Mouse (Mus musculus): ENCODE results near the gene Itsn2. TPM values are rescaled to one million over a fixed set of nuclear protein-coding genes. Genes with fewer than 3 reads are reported as not detected.
"Not testable (repeated sequence)": the region's sequence is repeated elsewhere in the genome, so short reads cannot be mapped to it uniquely, and the experiment has no call there.

Gene Itsn2
- total RNA-seq, 2 experiments from 2014 or later, result 50.0 to 58.8 TPM

DNA sequence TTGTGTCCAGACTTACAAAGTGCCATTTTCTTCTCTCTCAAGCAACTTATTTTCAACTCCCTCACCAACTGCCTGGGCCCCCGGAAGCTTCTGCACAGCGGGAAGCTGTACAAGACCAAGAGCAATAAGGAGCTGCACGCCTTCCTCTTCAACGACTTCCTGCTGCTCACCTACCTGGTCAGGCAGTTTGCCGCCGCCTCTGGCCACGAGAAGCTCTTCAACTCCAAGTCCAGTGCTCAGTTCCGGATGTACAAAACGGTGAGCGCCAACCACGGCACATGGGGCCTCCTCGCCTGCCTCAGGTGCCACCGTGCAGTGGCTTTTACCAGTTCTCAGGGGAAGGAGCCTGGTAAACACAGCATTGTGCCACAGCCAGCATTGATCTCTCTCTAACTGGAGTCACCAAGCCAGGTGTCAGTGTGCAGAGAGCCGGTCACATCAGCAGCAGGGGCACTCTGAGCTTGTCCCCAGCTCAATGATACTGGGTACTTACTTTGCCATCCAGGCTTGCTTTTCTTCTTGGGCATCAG is 115.1 kb downstream of the Itsn2 start:
- no peak for DNase-seq (ENCODE audit: low spot score in 2 of 2)

DNA sequence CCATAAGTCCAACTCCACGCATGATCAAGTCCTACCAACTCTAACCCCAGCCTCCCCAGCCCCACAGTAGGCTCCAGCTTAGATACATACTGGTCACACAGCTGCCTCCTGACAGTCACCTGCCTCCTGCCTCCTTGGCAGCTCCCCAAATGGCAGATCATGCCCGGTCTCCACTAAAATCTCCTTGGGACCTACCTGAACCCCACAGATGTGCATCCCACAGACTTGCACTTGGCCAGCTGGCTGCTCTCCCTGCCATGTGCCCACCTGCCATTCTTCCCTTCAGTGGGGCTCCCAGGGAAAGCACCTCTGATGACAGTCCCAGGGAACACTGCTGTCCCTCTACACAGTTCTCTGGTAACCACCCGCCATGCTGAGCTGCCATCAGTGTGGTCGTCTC is 115.9 kb downstream of the Itsn2 start:
- DNase-seq (ENCODE audit: low spot score in 2 of 2), result no peak

- no peak for DNase-seq (ENCODE audit: low spot score in 2 of 2)
Measured at GRCm38 (mm10) chr12:4708881-4709604, 116.6 kb downstream of the Itsn2 start.

- no peak for DNase-seq (ENCODE audit: low spot score in 2 of 2)
Measured at GRCm38 (mm10) chr12:4709926-4710325, 117.5 kb downstream of the Itsn2 start.

DNA sequence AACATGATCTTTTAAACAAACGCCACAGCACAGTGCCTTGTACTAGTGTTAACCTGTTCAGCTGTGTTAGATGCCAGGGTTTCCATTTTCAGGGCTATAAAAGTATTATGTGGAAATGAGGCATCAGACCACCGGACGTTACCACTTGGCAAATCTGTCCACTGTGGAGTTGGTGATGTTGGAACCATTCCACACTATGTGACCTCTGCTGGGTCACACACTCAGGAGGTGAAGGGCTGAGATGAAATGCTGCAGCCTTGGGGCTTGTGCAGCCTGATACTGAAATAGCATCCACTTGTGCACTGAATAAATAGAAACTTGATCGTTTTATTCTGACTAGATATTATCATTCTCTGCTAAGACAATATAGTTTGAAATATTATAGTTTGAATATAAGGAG is 120.9 kb downstream of the Itsn2 start:
- DNase-seq (ENCODE audit: low spot score in 2 of 2), result no peak

DNA sequence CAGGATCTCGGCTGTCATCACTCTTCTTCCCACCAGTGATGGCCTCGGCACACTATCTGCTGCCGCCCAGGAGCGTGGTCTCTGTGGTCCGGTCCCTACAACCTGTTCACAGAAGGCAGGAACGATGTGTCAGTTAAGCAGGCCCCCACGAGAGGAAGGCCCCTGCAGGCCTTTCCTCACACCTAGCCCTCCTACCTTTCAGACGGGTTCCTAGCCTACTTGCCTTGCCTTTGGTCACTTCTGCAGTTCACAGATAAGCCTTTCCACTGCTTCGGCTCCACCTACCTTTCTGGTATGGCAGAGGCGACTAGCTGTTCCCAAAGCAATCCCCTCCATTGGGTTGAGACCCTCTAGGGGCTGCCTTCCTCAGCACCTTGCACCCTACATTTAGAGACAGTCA is 123.2 kb downstream of the Itsn2 start:
- DNase-seq (ENCODE audit: low spot score in 2 of 2), result no peak

GRCm38 (mm10) chr12:4717417-4717816 is 125.0 kb downstream of the Itsn2 start:
- no peak for DNase-seq (ENCODE audit: low spot score in 2 of 2)

DNA sequence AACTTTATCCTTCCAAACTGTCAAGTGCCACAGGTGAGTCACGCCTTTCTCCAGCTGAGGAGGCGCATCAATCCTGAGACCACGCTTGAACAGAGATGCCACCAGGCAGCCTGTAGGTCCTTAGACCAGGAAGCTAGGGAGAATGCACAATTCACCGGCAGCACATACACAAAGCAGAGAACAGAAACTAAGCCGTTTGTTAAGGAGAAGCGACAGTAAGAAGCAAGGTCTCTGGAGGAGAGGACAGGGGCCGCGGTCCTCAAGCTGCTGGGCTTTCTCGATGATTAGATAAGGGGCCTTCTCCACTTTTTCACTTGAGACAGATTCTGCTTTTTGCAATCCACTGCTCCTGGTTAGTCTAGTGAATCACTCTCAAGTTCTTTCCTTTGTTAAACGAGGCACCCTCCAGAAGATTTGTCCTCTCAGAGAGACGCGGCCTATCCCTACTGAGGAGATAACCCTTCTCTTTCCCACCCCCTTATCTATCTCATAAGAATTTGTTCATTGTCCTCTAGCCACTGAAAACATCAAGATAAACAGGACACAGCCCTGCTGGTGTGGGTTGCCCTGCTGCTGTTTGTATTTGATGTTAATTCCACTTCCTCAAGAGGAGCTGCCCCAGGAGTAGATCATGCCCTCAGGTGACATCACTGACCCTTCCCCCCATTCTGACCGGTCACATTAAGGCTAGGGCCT is 126.8 kb downstream of the Itsn2 start:
- DNase-seq (ENCODE audit: low spot score in 2 of 2), result no peak

- DNase-seq (ENCODE audit: low spot score in 2 of 2), result no peak
Measured at GRCm38 (mm10) chr12:4719762-4720754, 127.6 kb downstream of the Itsn2 start.

GRCm38 (mm10) chr12:4729165-4729564 is 136.7 kb downstream of the Itsn2 start:
- DNase-seq (ENCODE audit: low spot score in 2 of 2), result no peak

DNA sequence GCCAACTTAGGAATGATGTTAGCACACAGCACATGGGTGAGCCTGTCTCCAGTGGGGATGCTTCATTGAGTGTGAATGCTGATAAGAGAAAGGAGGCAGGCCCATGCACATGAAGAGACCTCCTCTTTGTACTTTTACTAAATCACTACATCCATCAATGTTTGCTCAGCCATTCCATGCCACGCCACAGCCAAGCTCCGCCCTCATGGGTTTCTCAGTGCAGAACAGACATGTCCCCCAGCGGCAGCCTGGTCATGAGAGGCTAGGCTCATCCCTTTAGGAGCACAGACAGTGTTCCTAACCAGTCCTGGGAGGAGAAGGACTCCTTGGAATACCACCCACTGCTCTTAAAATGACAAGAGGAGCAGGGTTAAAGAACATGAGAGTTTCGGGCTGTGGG is 139.2 kb downstream of the Itsn2 start:
- DNase-seq (ENCODE audit: low spot score in 2 of 2), result no peak

- DNase-seq (ENCODE audit: low spot score in 2 of 2), result no peak
Measured at GRCm38 (mm10) chr12:4732332-4732731, 139.9 kb downstream of the Itsn2 start.

GRCm38 (mm10) chr12:4738031-4738576 is 145.7 kb downstream of the Itsn2 start, which contains the start of gene Fam228a:
Gene Fam228a (minus strand): TSS chr12:4738430.
- DNase-seq (ENCODE audit: low spot score in 2 of 2), result no peak

DNA sequence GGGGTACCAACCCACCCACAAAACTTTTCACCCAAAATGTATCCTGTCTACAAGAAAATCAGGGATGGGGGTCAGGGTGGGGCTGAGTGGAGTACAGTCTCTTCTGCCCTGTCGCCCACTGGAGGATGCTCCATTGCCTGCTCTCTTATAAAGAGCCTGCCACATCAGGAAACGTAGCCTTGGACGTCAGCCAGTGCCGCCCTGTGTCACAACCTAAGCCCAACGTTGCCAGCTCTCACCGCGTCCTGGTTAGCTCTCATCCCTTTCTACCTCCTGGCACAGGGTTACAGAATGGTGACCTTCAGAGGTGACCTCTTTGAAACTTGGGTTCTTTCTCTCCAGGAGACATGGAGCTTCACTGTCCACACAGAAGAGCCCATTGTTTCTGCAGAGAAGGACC is 148.4 kb downstream of the Itsn2 start:
- DNase-seq (ENCODE audit: low spot score in 2 of 2), result no peak

GRCm38 (mm10) chr12:4742183-4742582 is 149.7 kb downstream of the Itsn2 start:
- DNase-seq (ENCODE audit: low spot score in 2 of 2), result no peak

DNA sequence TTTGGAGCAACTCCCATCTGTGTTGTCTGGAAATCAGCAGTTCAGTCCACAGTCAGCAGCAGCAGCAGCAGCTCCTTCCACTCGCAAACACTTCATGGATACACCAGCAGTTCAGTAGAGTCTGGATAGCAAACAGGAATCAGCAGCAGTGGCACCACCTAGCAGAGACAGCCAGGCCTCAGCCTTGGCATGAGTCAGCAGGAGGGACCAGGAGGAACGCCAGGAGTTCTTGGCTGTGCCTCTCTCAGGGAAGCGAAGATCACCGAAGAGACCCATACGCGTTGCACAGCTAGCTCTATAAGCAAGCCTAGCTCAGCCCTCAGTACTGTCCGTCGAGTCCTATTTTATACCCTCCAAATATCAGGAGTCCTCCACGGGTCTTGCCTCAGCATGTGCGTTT is 152.0 kb downstream of the Itsn2 start:
- no peak for DNase-seq (ENCODE audit: low spot score in 2 of 2)

DNA sequence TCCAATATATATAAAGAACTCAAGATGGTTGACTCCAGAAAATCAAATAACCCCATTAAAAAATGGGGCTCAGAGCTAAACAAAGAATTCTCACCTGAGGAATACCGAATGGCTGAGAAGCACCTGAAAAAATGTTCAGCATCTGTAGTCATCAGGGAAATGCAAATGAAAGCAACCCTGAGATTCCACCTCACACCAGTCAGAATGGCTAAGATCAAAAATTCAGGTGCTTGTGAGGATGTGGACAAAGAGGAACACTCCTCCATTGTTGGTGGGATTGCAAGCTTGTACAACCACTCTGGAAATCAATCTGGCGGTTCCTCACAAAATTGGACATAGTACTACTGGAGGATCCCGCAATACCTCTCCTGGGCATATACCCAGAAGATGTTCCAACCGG is 162.0 kb downstream of the Itsn2 start:
- not testable (repeated sequence) for DNase-seq (ENCODE audit: low spot score in 2 of 2)

GRCm38 (mm10) chr12:4757060-4757459 is 164.6 kb downstream of the Itsn2 start:
- no peak for DNase-seq (ENCODE audit: low spot score in 2 of 2)
